Mouse (Mus musculus) mesoderm, embryonic 11.5 days (tissue): ENCODE results near the gene Clasp1.

ENCODE experiments used
- DNase-seq: peaks from one replicate; pipeline ENCODE4 v3.0.0-alpha.2; 2012; ENCODE audit warnings: low read depth, low spot score

Gene Clasp1

GRCm38 (mm10) chr1:118402966-118403365, 14.1 kb downstream of the Clasp1 start:
- DNase-seq: no peak

DNA sequence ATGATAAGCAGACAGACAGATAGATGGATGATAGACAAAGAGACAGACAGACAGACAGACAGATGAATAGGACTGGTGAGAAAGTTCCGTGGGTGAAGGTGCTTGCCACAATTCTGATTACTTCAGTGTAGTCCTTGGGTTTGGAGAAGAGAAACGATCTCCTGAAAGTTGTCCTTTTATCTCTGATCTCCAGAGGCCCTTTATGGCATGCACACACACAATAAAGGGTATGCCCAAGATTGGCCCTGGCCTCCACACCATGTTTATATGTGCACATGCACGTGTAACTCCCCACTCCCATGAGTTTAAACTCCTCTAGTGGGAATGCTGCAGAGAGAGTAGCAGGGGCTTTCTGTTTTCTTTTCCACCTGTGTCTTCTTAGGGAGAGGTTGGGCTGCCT, 14.6 kb downstream of the Clasp1 start:
- DNase-seq: no peak

- DNase-seq: no peak
Measured at GRCm38 (mm10) chr1:118407586-118408250, 18.9 kb downstream of the Clasp1 start.

DNA sequence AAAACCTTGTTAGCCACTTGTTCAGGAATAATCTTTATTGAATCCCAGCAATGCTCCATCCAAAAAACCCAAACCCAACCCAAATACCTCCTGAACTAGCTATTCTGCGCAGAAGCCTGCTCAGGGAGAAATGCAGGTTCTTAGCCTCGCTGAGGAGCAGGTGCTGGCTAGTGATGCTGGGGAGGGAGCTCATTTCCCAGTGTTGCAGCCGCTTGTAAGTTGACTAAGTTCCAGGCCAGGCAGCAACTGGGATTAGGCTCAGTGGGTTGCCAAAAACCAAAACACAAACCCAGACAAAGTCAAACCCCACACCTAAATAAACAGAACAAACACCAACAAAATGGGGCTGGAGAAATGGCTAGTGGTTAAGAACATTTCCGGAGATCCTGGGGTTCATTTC, 20.4 kb downstream of the Clasp1 start:
- DNase-seq: no peak

GRCm38 (mm10) chr1:118410824-118411223, 22.0 kb downstream of the Clasp1 start:
- no peak for DNase-seq

- no peak for DNase-seq
Measured at GRCm38 (mm10) chr1:118413169-118413568, 24.3 kb downstream of the Clasp1 start.

GRCm38 (mm10) chr1:118417047-118417730, 28.3 kb downstream of the Clasp1 start:
- no peak for DNase-seq

DNA sequence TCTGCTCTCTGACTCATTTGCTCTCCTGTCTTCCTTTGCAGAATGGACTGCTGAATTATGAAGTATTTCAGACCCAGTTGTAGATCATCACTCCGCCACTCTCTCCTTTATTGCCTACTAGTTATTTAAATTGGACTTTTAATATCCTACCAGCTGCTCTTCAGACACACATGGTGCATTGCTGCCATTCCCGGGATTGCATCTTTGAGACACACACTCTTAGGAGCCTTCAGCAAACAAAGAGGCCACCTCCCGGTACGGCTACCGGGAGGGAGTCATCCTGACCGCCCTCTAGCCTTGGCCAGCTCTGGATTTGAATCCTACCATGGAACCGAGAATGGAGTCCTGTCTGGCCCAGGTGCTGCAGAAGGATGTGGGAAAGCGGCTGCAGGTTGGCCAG, 30.5 kb downstream of the Clasp1 start:
- DNase-seq: no peak

DNA sequence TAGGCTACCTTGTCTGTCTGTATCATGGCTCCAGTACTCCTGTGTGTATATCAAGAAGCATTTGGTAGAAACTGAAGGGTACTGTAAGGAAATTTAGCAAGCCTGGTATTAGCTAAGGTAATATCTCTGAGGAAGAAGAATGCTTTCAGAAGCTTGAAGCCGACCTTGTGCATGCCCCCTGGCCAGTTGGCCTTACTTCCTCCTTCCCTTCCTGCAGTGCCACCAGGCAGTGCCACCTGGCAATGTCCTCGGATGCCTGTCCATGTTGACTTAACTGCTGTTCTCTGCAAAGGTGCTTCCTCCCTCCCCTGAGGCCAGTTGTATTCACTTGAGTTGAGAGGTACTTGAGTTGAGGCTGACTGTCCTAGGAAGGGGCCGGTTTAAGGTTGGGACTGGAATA, 32.3 kb downstream of the Clasp1 start:
- no peak for DNase-seq

DNA sequence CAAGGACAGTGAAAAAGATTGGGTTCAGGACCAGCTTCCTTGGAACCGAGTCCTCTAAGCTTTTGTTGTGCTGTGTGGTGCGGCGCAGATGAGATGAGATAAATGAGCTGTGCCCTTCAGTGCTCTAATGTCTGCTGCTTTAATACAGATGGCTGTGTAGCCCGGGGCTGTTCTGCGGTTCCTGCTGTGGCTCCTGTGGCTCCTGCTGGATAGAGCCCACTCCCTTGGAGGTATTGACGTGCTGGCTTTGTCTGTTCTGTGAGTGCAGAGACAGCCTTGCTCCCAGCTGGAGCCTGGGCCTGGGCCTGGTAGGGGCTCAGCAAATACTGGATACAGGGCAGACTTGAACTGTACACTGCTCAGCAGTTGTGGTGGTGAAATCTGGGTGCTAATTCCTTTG, 34.0 kb downstream of the Clasp1 start:
- no peak for DNase-seq

DNA sequence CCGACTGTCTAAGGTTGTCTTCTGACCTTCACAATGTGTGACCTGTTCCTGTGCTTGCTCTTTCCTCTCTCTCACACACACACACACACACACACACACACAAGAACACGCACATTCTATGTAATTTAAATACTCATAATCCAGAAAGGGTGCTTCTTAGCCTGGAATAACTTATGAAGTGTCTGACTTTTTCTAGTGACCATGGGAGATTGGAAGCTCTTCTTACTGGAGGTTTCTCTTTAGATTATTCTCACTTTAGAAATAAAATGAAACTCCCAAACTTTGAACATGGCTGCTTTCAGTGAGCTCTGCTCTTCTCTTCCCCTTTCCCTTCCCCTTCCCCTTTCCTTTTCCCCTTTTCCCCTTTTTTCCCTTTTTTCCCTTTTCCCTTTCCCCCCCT, 37.1 kb downstream of the Clasp1 start:
- DNase-seq: no peak

GRCm38 (mm10) chr1:118428354-118429084, 39.7 kb downstream of the Clasp1 start:
- DNase-seq: no peak

DNA sequence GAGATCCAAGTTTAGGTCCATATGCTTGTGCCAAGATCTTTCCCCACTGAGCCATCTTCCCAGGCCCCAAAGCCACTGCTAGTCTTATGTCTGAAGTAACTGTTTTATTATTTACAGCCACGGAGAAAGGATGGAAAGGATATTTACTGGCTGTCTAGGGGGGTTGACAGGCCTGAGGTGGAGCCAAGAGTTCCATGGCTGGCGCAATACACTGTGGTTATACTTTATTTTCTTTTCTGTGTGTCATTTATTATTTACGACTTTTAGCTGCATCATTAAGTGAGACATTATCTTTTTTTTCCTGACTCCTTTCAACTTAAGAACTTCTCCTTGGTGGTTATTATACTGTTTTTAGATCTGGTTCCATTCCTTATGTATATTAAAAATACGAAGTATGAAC, 42.7 kb downstream of the Clasp1 start:
- DNase-seq: no peak

GRCm38 (mm10) chr1:118435001-118435473, 46.2 kb downstream of the Clasp1 start:
- DNase-seq: peak; percentile 57

GRCm38 (mm10) chr1:118437856-118438255, 49.0 kb downstream of the Clasp1 start:
- DNase-seq: no peak

DNA sequence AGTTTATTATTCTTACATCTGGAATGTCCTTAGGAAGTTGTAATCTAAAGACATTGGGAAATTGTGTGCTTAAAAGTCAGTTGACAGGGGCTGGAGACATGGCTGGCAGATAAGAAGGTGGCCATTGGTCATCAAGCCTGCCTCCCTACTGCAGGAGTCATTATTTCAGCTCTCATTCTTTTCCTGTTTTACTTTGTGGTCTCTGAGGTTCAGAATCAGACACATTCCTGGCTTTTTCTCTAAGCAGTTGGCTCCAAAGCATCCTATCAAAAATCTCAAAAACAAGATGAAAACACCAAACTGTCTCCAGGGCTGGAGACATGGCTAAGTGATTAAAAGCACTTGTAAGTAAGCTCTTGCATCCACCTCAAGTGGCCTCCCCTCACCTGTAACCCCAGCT, 49.5 kb downstream of the Clasp1 start:
- DNase-seq: no peak

- no peak for DNase-seq
Measured at GRCm38 (mm10) chr1:118440547-118440946, 51.7 kb downstream of the Clasp1 start.

DNA sequence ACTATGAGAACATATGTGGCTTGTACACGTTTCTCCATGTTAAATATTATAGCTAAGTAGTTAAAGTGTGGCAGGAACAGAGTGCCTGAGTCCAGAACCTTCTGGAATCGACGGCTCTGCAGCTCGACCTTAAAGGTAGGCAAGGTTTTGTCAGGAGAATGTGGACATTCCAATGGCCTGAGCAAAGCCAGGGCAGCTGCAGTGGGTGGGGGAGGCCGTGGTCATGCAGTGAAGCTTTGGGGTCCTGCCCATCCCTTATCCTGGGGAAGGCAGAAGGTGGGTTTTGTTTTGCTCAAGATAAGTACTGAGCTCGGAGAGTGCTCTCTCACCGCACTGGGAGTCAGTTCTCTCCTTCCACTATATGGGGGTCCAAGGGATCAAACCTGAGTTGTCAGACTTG, 55.6 kb downstream of the Clasp1 start:
- no peak for DNase-seq

DNA sequence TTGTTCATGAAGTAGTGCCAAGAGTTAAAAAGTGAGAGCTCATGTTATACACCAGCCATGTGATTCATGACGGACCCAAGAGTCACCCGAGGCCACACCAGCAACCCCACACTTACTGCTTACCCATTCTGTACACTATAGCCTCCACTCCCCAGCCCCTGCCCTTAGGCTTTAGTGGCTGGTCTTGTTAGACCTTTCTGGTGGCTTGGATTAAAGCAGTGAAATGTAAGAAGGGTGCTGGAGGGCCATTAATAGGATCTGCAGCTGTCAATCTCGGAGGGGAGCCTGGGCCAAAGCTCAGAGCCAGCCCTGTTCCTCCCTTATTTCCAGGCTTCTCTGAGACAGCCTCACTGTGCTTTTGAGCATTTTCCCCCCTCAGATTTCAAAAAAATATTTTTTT, 56.1 kb downstream of the Clasp1 start:
- no peak for DNase-seq

DNA sequence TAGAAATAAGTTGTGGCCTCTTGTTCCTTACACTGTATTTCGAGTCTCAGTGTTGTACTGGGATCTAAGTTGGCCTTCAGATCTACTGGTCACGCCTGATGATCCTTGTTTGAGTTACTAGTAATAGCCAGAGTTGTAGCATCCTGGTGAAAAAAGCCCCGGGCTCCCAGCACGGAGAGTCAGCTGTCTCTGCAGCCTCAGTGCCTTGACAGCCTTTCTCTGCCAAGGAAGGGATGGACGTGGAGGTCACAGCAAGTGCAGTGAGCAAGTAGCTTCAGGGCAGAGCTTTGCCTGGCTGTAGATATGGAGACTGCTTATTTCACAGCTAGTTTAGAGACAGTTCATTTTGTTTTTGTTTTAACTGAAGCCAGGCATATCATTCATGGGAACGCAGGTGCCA, 56.6 kb downstream of the Clasp1 start:
- no peak for DNase-seq

GRCm38 (mm10) chr1:118446006-118446405, 57.1 kb downstream of the Clasp1 start:
- no peak for DNase-seq

GRCm38 (mm10) chr1:118447131-118447530, 58.3 kb downstream of the Clasp1 start:
- no peak for DNase-seq

DNA sequence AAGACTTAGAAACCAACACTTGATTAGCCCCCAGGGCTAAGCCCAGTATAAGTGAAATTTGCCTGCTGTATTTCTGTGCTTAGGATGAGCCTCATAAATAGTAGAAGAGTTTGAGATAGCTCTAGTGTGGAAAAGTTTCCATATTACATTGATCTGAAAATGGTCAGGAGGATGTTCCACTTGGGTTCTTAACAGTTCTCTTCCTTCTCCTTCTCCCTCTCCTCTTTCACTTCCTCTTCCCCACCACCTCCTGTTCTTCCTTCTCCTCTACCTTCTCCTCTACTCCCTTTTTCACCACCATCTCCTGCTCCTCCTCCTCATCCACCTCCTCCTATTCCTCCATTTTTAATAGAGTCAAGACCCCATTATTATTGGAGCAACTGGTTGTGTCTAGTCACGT, 59.4 kb downstream of the Clasp1 start:
- DNase-seq: no peak
